Mouse (Mus musculus) T-helper 1 cell (primary cell): Measurements from ENCODE around the gene Hck.

Experiments
- in situ Hi-C: fragments of 300-600 bp; cut with MboI, MseI; formaldehyde crosslinking; loops from one replicate; pipeline ENCODE4 v1.15.1; 2025; ENCODE audit warnings: high pct_unique_total_duplicates

Hck gene

GRCm38 (mm10) chr2:153108313-153109264 is at the start of gene Hck:
Gene Hck, plus strand, starts transcription at chr2:153108468.
- in situ Hi-C loops: no loop called here

- in situ Hi-C loops: no loop called here
Observed at GRCm38 (mm10) chr2:153060216-153060615, 48.1 kb upstream of the Hck start.

- in situ Hi-C loops: no loop called here
Observed at GRCm38 (mm10) chr2:153063394-153063793, 44.9 kb upstream of the Hck start.

- in situ Hi-C loops: no loop called here
Observed at GRCm38 (mm10) chr2:153064190-153064970, 43.9 kb upstream of the Hck start.

- in situ Hi-C loops: no loop called here
Observed at GRCm38 (mm10) chr2:153065747-153066508, 42.3 kb upstream of the Hck start, which contains the start of gene Ccm2l. Gene Ccm2l, plus strand, starts transcription at chr2:153065955.

DNA sequence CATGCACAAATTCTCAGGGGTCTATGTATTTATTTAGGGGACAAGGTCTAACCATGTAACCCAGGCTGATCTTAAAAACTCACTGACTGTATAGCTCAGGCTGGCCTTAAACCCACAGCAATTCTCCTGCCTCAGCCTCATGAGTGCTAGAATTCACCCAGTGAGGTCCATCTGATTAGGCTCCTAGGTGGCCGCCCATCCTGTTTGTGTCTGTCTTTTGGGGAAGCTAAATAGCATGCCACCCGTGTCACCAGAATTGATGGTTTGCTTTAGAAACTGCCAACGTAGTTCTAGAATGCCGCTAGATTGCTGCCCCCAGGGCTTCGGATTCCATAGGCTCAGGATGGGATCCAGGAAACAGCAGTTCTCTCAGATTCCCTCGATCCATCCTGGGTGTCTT is 41.3 kb upstream of the Hck start:
- in situ Hi-C loops: no loop called here

- in situ Hi-C loops: no loop called here
Observed at GRCm38 (mm10) chr2:153070762-153071490, 37.3 kb upstream of the Hck start.

GRCm38 (mm10) chr2:153071491-153072184 is 36.6 kb upstream of the Hck start:
- in situ Hi-C loops: no loop called here

GRCm38 (mm10) chr2:153074651-153075050 is 33.6 kb upstream of the Hck start:
- in situ Hi-C loops: no loop called here

DNA sequence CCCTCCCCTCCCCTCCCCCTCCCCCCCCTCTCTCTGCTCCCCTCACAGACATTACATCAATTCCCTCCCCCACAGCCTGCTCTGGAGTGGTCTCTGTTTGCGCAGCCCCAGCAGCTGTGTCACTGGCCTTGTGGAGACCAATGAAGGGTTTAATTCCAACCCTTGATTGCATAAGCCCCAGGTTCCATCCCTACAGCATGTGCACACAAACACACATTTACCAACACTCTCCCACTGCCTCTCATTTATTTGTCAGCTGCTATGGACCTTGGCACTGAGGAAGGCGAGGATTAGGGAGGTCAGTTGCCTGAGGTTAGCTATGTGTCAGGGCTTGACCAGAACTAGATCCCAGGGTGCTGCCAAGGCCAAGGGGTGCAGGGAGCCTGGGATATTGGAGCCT is 32.3 kb upstream of the Hck start:
- in situ Hi-C loops: no loop called here

DNA sequence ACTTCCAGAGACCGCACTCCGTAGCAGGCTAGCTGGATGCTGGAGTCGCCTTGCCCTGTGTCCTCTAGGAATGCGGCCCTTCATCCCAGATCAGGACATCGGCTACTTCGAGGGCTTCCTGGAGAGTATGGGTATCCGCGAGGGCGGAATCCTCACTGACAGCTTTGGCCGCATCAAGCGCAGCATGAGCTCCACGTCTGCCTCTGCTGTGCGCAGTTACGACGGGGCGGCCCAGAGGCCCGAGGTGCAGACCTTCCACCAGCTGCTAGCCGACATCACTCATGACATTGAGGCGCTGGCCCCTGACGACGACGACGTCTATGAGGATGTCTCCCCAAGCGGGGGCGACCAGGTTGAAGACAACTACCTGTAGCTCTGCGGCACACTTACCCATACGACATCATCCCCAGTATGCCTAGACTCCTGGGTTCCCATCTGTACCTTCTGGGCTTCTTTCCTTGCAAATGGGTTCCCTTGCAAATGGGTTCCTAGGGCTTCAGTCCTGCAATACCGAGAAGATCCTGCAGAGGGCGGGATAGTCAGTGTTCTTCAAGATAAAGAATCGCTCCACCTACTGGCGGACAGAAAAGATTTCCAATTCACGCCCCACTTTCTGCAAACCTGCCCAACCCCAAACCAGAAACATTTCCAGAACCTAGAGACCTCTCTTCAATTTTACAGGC is 27.3 kb upstream of the Hck start:
- in situ Hi-C loops: loop anchor here (5.0 kb wide), 1 partner anchor 46 kb away; no protein-coding TSS in a partner anchor

DNA sequence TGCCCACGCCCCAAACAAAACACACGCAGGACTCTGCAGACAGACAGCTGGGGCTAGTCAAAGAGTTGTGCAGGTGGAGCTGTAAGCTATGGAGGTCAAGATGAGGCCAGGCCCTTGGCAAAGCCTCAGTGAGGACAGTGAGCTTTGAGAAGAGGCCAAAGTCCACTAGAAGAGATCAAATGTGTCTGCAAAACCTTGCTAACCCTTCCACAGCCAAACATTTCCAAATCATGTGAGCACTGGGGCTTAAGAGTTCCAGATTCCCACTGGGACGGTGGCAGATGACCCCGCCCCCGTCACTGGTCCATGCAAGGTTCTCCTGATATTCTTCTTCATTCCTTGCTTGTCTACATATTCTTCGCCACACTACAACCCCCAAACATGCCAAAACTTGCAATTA is 26.4 kb upstream of the Hck start:
- in situ Hi-C loops: loop anchor here (5.0 kb wide), 1 partner anchor 45 kb away; no protein-coding TSS in a partner anchor

- in situ Hi-C loops: loop anchor here (5.0 kb wide), 1 partner anchor 44 kb away; no protein-coding TSS in a partner anchor
Observed at GRCm38 (mm10) chr2:153083275-153083674, 25.0 kb upstream of the Hck start.

DNA sequence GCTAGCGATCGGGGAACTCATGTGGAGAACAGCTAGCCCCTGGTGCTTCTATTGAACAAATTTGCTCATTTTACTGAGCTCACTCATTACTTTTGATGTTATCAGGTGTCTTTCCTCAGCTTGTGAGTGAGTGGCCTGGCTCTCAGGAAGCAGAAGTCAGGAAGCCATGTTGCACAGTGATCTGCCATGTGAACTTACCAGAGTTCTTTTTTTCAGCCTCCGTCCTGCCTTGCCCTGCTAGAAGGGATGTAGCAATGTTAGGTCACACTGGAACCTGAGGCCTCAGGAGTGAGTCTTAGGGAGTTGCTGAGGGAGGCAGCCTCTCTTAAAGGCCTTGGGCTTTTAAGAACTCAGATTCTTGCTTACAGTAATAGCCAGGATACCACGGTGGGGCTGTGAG is 24.4 kb upstream of the Hck start:
- in situ Hi-C loops: loop anchor here (5.0 kb wide), 1 partner anchor 43 kb away; no protein-coding TSS in a partner anchor

DNA sequence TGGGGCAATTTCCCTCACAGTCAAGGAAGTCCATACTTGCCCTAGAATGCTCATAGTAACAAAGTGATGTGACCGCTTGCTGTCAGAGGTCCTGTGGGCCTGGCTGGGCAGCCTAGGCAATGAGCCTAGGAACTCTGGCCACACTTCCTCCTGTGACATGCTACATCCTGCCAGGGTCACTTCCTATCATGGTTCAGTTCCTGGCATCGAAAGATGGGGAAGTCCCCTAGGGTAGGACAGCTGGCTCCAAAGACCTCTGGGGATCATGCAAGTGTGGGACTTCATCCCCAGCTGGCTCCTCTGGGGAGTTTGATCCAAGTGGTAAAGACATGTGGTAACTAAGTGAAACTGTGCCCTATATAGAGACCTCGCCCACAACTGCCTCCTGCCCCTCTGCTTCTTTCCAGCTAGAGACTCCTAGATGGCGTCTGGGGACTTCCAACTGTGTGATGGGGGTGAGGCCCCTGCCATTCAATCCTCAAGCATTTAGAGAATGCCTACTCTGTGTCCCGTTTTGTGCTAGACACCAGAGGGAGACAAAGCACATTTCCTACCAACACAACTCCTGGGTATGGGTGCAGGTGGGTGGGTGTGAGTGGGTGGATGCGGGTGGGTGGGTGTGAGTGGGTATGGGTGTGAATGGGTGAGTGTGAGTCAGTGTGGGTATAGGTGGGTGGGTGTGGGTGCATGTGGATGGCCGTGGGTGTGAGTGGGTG is 23.8 kb upstream of the Hck start:
- in situ Hi-C loops: loop anchor here (5.0 kb wide), 1 partner anchor 43 kb away; no protein-coding TSS in a partner anchor

DNA sequence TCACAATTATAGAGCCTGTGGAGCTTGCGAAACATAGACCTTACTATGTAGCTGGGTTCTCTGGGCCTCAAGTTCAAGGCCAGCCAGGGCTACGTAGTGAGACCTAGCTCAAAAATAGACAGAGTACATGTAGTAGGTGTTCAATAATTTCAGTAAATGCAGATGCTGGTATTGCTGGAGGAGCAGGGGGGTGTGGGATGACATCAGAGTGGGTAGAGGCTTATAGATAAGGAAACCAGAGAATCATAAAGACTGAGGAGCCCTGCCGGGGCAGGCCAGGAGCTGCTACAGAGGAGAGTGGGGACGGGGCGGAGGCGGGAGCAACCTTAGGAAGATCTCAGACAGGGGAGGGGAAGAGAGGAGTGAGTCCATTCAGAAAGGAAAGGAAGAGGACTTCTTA is 22.7 kb upstream of the Hck start:
- in situ Hi-C loops: no loop called here

DNA sequence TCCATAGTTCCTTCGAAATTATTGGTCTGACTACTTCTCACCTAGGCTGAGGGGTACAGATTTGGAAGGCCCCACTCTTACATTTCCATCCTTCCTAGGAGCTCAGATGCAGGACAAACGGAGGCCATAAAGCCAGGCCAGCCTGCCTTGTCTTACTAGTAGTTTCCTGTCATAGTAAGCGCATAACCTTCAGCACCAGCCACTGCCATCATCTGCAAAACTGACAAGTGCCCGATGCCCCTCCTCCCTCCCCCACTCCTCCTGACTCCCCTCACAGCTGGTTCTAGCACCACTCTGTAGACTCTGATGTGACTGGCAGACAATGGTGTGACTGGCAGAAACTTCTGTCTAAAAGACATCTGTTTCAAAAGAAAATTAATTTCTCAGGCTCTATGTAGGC is 22.1 kb upstream of the Hck start:
- in situ Hi-C loops: no loop called here

DNA sequence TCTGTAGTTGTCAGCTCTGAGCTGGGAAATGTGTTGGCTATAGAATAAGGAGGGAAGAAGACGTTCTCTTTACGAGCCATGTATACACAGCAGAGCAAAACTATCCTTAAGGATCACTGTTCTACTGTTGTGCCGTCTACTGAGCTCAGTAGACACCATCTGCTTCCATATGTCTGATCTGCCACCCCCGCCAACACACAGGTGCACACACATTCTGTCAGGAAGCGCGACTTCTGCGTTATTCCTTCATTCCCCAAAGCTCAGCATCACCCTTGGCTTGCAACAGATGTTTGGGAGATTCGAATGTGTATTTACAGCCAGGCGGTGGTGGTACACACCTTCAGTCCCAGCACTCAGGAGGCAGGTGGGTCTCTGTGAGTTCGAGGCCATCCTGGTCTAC is 21.2 kb upstream of the Hck start:
- in situ Hi-C loops: no loop called here

- in situ Hi-C loops: no loop called here
Observed at GRCm38 (mm10) chr2:153089316-153089715, 19.0 kb upstream of the Hck start.
